Mouse (Mus musculus) cerebellum, adult 11 months (tissue): ENCODE results near the gene Pfdn4.
"Not testable (repeated sequence)": the region's sequence is repeated elsewhere in the genome, so short reads cannot be mapped to it uniquely, and the experiment has no call there.

Source experiments
- DNase-seq: peaks from one replicate; pipeline ENCODE4 v3.0.0; 2022

The Pfdn4 gene

GRCm38 (mm10) chr2:170496154-170496930, at the start of gene Pfdn4:
Gene Pfdn4 (plus strand): TSS chr2:170496428.
- DNase-seq: no peak

DNA sequence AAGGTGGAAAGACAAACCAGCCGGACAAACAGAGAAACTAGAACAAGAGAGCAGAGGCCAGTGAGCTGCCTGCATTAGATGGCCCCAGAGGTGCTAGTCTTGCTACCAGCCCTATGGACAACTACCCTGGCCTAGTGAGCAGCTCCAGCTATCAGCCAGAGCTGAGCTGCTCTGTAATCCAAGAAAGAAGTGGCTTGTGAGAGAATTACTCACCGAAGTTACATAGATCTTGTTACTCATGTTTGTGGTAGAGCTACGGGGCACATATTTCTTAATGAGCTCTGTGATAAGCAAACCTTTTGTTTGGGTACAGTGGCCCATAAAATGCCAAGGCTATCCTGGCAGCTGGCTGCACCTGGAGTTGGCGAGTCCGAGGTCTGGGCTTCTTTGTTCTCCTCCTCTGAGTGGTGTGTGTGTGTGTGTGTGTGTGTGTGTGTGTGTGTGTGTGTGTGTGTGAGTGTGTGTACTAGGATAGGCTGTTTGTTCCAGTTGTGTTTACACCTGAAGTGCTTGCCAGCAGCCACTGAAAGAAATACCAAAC, 49.3 kb upstream of the Pfdn4 start:
- DNase-seq: no peak

DNA sequence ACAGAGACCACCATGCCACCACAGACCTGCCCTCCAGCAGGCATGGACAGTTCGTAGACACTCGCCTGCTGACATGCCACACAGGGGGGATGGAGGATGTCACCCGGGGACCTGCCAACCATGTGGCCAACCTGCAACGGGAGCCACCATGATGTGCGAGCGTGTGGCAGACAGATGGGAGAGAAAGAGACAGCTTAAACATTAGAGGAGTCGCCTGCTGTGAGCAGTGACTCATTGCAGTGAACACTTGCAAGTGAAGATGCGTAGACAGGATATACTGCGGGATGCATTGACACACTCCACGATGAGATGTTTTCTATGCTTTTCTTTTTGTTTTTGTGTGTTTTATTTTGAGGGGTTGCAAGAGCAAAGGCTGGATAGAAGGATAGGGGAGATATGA, 48.6 kb upstream of the Pfdn4 start:
- DNase-seq: no peak

GRCm38 (mm10) chr2:170450933-170451332, 45.3 kb upstream of the Pfdn4 start:
- DNase-seq: peak; percentile 29

GRCm38 (mm10) chr2:170453809-170454208, 42.4 kb upstream of the Pfdn4 start:
- DNase-seq: not testable (repeated sequence)

- no peak for DNase-seq
Measured at GRCm38 (mm10) chr2:170459183-170459582, 37.0 kb upstream of the Pfdn4 start.

GRCm38 (mm10) chr2:170459805-170460204, 36.4 kb upstream of the Pfdn4 start:
- no peak for DNase-seq

GRCm38 (mm10) chr2:170461652-170462051, 34.6 kb upstream of the Pfdn4 start:
- DNase-seq: no peak

DNA sequence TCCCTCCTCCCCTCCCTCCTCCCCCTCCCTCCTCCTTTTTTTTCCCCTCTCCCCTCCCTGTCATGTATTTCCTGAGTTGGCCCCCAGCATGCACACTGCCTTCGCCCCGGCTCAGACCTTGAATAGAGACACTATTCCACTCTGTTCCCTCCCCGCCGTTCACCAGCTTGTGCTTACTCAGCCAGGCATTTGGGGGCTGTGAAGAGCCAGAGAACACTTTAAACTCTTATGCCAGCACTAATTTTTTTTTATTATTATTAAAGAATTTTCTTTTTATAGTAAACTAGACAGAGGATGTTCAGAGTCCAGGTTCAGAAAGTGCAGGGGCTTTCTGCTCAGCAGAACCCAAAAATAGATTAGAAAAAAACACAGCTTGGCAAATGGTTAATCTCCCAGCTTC, 31.4 kb upstream of the Pfdn4 start:
- DNase-seq: no peak

GRCm38 (mm10) chr2:170468009-170468408, 28.2 kb upstream of the Pfdn4 start:
- no peak for DNase-seq

- no peak for DNase-seq
Measured at GRCm38 (mm10) chr2:170469616-170470308, 26.5 kb upstream of the Pfdn4 start.

DNA sequence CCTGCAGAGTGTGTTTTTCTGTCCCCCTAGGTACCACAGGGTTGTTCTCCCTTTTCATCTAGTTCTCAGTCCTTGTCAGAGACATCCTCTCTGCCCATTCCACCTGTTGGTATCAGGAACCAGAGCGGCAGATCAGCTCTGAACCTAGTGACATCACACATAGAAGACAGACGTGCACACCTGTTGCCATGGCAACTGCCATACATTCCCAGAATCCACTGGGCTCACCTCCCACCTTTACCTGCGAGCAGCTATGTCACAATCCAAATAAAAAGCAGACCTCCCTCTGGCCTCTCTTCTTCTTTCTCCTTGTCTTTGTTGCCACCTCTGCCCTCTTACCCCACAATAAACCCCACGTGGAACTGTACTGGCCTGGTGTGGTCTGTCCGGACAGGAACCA, 25.6 kb upstream of the Pfdn4 start:
- no peak for DNase-seq

- DNase-seq: no peak
Measured at GRCm38 (mm10) chr2:170474125-170474524, 22.1 kb upstream of the Pfdn4 start.

- DNase-seq: no peak
Measured at GRCm38 (mm10) chr2:170475164-170475563, 21.1 kb upstream of the Pfdn4 start.

DNA sequence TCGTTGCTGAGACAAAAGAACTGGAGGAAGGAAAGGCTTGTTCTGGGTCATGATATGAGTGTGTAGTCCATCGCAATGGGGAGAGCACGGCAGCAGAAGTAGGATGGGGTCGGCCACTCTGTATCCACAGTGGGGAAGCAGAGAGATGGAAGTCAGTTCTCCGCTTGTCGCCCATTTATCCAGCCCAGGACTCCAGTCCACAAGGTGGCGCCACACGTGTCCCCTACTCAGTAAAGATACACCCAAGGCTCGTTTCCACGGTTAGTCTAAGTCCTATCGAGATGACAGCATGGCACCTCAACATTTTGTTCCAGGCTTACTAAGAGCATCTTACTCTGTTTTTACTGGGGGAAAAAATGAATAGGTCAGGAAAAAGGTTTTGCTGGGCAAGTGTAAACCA, 20.0 kb upstream of the Pfdn4 start:
- DNase-seq: no peak

DNA sequence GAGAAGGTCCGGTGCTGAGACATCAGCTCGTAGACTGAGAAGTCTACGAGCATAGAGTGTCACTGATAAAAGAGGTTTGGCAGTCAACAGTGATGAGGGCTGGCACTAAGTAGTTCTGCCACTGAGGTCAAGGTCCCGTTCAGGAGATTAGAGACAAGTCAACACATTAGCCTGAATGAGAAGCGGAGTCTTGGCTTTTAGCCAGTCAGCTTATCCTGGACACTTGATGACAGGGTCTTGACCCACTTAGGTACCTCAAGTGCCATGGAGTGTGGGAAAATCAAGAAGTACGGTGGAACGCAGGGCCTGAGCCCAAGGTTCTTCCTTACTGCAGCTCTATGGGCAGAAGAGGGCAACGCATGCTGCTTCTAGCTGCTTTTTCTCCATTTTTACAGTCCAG, 19.6 kb upstream of the Pfdn4 start:
- DNase-seq: no peak

DNA sequence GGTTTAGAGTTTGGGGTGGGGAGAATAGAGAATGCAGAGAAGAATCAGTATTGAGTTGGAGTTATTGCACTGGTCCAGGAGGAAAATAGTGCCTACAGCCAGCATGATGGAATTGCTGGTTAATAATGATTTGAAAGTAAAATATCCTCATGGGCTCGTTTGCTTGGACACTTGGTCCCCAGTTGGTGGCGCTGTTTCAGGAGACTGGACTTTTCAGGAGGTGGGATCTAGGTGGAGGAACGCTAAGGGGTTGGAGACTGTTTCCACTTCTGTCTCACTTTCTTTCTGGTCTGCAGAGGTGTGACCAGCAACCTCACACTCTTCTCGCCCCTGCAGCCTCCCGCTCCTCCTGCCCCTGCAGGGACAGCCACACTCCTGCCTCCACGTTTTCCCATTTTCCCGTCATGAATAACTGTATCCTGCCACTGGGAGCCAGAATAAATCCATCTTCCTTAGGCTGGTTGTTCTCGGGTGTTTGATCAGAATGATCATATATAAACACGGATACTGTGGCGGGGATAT, 14.1 kb upstream of the Pfdn4 start:
- no peak for DNase-seq

DNA sequence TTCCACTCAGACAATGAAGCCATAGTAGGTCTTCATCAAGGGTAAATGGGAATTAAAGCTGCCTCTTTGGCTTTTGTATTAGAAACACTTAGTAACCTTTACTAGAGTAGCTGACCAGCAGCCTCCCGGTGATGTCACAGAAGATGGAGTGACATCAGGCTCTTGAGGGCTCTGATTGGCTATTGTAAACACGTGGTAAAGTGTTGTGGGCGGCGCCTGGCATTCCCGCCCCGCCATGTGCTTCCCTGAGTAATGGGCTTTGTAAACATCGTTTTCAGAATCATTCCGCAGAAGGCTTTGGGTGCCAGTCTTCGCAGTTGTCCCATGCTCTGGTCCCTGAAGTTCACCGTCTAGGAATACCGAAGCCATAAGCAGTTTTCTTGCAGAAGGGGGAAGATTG, 12.3 kb upstream of the Pfdn4 start:
- DNase-seq: no peak

GRCm38 (mm10) chr2:170487202-170487601, 9.0 kb upstream of the Pfdn4 start:
- DNase-seq: no peak

DNA sequence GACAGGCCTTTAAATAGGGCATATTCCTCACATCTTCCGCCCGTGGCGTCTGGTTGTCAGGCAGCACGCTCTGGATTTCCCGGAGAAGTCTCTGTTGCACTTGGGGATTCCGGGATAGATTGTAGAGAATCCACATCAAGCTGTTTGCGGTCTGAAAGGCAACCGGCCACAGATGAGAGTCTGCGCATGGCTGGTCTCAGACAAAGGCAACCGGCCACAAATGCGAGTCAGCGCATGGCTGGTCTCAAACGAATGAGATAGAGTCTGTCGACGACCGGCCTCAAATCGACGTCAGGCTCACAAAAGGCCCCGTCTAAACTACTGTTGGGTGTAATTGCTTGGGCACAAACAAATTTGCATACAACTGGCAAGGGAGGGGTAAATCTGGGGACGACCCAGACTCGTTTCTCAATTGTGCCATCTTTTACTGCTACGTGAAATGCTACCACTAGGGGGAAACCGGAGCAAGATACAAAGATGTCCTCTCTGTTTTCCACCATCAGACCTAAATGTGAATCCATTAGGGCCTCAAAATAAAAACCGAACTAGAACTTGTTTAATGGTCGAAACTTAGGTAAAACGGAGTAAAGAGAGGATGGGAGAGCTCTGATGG, 8.2 kb upstream of the Pfdn4 start:
- no peak for DNase-seq

DNA sequence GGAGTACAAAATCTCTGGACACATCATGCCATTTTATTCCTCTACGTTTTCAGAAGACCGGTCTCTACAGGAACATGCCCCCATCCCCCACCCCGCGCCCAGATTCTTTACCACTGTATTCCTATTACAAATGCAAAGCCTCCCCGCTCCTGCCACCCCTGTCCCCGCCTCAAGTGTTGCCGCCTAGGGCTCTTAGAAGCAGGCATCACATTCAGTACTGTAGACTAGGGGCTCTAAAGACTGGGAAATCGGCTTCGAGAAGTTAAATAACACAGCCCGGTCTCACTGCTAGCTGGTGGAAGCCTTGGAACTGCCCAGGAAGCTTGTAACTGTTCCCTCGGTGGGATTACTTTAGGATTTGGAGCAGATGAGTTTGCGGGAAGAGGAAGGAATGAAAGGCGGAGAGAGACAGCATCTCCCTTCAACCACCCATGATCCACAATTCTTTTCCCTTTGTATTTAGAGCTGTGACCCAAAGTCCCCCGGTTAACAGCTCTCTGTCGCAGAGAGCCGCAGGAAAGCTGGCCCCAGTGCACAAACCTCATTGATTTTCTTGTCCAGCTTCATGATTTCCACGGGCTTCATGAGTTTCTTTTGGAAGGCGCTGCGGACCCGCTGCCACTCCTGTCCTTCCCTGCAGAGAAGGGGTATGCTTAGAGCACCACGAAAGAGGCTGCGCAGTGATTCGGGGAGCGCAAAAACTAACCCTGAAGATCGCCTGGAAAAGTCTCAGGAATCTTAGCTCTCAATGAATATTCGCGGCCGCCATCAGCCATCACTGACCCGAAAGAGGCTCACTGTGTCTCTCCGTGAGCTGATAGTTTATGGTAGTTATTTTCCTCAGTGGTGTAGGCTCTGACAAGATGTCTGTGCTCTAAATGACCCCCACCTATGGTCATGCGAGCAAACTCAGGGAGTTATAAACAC, 1.2 kb upstream of the Pfdn4 start:
- no peak for DNase-seq

DNA sequence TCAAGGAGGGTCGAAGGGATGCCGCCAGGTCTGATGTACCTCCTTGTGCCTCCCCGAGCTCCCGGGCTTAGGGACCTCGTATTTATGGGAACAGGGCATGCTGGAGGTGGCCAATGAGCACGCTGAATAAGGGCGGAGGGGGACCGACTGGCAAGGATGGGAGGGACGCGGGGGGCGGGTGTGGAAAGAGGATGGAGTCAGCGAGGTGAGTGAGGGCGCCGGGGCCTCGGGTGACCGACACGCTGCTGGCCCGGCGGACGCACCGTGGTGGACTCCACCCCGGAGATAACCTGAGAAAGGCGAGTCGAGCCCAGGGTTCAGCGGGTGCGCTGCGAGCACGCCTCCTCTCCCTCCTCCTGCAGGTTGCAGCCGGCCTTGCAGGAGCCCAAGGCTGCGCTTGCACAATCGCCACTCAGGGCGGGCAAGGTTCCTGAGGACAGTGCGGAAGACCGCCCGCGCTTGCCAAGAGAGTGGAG, 901 bp downstream of the Pfdn4 start, which contains the start of gene Cyp24a1:
Gene Cyp24a1 (minus strand): TSS at position 55 of the 476 bp plus-strand sequence.
- no peak for DNase-seq
